Mouse (Mus musculus): ENCODE data around the gene Por. TPM values are rescaled to one million over a fixed set of nuclear protein-coding genes. Genes with fewer than 3 reads are reported as not detected.

Por gene
- polyA plus RNA-seq, 1 experiment from 2014 or later = 99.4 TPM

GRCm38 (mm10) chr5:135702682-135703192 is 32.9 kb downstream of the Por start:
- no peak for ATAC-seq (ENCODE audit: insufficient number of reproducible peaks, insufficient read depth, low FRiP score, low TSS enrichment)
- H3K4me3 ChIP-seq = no peak overlapping the region
- no peak overlapping the region for H3K4me2 ChIP-seq (replicated peaks)
- no peaks in the 10 kb centered on the region for H3K9me3 ChIP-seq
- H3K4me1 ChIP-seq = no peaks in the 10 kb centered on the region
- no peak overlapping the region for H3K27ac ChIP-seq
- 80% methylated on average over 15 of the region's 15 CpGs for WGBS
- peaks cover 38% of the 10 kb centered on the region for H3K36me3 ChIP-seq
- H3K9ac ChIP-seq = no peak overlapping the region
- H3K27me3 ChIP-seq = no peaks in the 10 kb centered on the region

GRCm38 (mm10) chr5:135703431-135703830 is 33.6 kb downstream of the Por start:
- H3K4me3 ChIP-seq = no peak overlapping the region
- H3K9me3 ChIP-seq = no peaks in the 10 kb centered on the region
- H3K4me2 ChIP-seq (replicated peaks) = no peak overlapping the region
- H3K27me3 ChIP-seq = no peaks in the 10 kb centered on the region
- H3K27ac ChIP-seq = no peak overlapping the region
- H3K36me3 ChIP-seq = peaks cover 40% of the 10 kb centered on the region
- H3K4me1 ChIP-seq = no peaks in the 10 kb centered on the region
- no peak for ATAC-seq (ENCODE audit: insufficient number of reproducible peaks, insufficient read depth, low FRiP score, low TSS enrichment)
- 89% methylated on average over 7 of the region's 7 CpGs for WGBS
- H3K9ac ChIP-seq = no peak overlapping the region

GRCm38 (mm10) chr5:135705383-135705782 is 35.5 kb downstream of the Por start:
- Histone ChIP-seq H3K4me1 (no peaks in the 10 kb centered on the region), H3K9me3 (no peaks in the 10 kb centered on the region)
- WGBS = 93% methylated on average over 4 of the region's 4 CpGs

GRCm38 (mm10) chr5:135707039-135707438 is 37.2 kb downstream of the Por start:
- Histone ChIP-seq H3K27me3 (no peaks in the 10 kb centered on the region), H3K4me1 (no peaks in the 10 kb centered on the region), H3K36me3 (peaks cover 22% of the 10 kb centered on the region), H3K4me2 (replicated peaks) (no peak overlapping the region), H3K4me3 (no peak overlapping the region), H3K9ac (no peak overlapping the region), H3K27ac (no peak overlapping the region), H3K9me3 (no peaks in the 10 kb centered on the region)
- ATAC-seq (ENCODE audit: insufficient number of reproducible peaks, insufficient read depth, low FRiP score, low TSS enrichment) = no peak
- 93% methylated on average over 13 of the region's 13 CpGs for WGBS

More at GRCm38 (mm10) chr5:135705383-135705782, 35.5 kb downstream of the Por start:
- ATAC-seq (ENCODE audit: insufficient number of reproducible peaks, insufficient read depth, low FRiP score, low TSS enrichment) = no peak
- peaks cover 36% of the 10 kb centered on the region for H3K36me3 ChIP-seq
- H3K4me2 ChIP-seq (replicated peaks) = no peak overlapping the region
- H3K4me3 ChIP-seq = no peak overlapping the region
- H3K9ac ChIP-seq = no peak overlapping the region
- H3K27me3 ChIP-seq = no peaks in the 10 kb centered on the region
- no peak overlapping the region for H3K27ac ChIP-seq

GRCm38 (mm10) chr5:135707855-135708254 is 38.0 kb downstream of the Por start:
- Histone ChIP-seq H3K4me3 (no peak overlapping the region), H3K9me3 (no peaks in the 10 kb centered on the region), H3K9ac (no peak overlapping the region), H3K4me1 (no peaks in the 10 kb centered on the region), H3K27me3 (no peaks in the 10 kb centered on the region), H3K4me2 (replicated peaks) (no peak overlapping the region), H3K27ac (no peak overlapping the region), H3K36me3 (peaks cover 22% of the 10 kb centered on the region)
- WGBS = 38% methylated on average over 1 of the region's 1 CpGs
- ATAC-seq (ENCODE audit: insufficient number of reproducible peaks, insufficient read depth, low FRiP score, low TSS enrichment) = no peak

GRCm38 (mm10) chr5:135709716-135710115 is 39.9 kb downstream of the Por start:
- no peak overlapping the region for H3K4me3 ChIP-seq
- no peak overlapping the region for H3K4me2 ChIP-seq (replicated peaks)
- WGBS = 92% methylated on average over 5 of the region's 5 CpGs
- peaks cover 7% of the 10 kb centered on the region; the same call in 1 of the 2 replicates for H3K4me1 ChIP-seq
- peaks cover 22% of the 10 kb centered on the region for H3K36me3 ChIP-seq
- H3K27ac ChIP-seq = no peak overlapping the region
- no peaks in the 10 kb centered on the region for H3K27me3 ChIP-seq
- no peaks in the 10 kb centered on the region for H3K9me3 ChIP-seq
- ATAC-seq (ENCODE audit: insufficient number of reproducible peaks, insufficient read depth, low FRiP score, low TSS enrichment) = no peak
- no peak overlapping the region for H3K9ac ChIP-seq

- Histone ChIP-seq H3K36me3 (peaks cover 26% of the 10 kb centered on the region), H3K4me2 (replicated peaks) (no peak overlapping the region), H3K4me1 (peaks cover 7% of the 10 kb centered on the region; the same call in 1 of the 2 replicates), H3K9me3 (no peaks in the 10 kb centered on the region), H3K4me3 (no peak overlapping the region), H3K27me3 (no peaks in the 10 kb centered on the region), H3K27ac (no peak overlapping the region), H3K9ac (no peak overlapping the region)
- no peak for ATAC-seq (ENCODE audit: insufficient number of reproducible peaks, insufficient read depth, low FRiP score, low TSS enrichment)
- 86% methylated on average over 7 of the region's 7 CpGs for WGBS
Measured at GRCm38 (mm10) chr5:135710599-135711214, 40.9 kb downstream of the Por start.

- no peak for ATAC-seq (ENCODE audit: insufficient number of reproducible peaks, insufficient read depth, low FRiP score, low TSS enrichment)
- no peak overlapping the region for H3K4me3 ChIP-seq
- H3K27me3 ChIP-seq = no peaks in the 10 kb centered on the region
- 92% methylated on average over 13 of the region's 13 CpGs for WGBS
- H3K9ac ChIP-seq = no peak overlapping the region
- peaks cover 7% of the 10 kb centered on the region; the same call in 1 of the 2 replicates for H3K4me1 ChIP-seq
- H3K36me3 ChIP-seq = peaks cover 34% of the 10 kb centered on the region
- H3K9me3 ChIP-seq = no peaks in the 10 kb centered on the region
- H3K4me2 ChIP-seq (replicated peaks) = no peak overlapping the region
- H3K27ac ChIP-seq = no peak overlapping the region
Measured at GRCm38 (mm10) chr5:135711582-135712355, 41.9 kb downstream of the Por start.

- Histone ChIP-seq H3K4me2 (replicated peaks) (no peak overlapping the region), H3K27ac (no peak overlapping the region), H3K4me3 (no peak overlapping the region), H3K36me3 (peaks cover 34% of the 10 kb centered on the region), H3K9ac (no peak overlapping the region), H3K9me3 (no peaks in the 10 kb centered on the region), H3K4me1 (peaks cover 7% of the 10 kb centered on the region; the same call in 1 of the 2 replicates), H3K27me3 (no peaks in the 10 kb centered on the region)
- WGBS = 76% methylated on average over 4 of the region's 4 CpGs
- ATAC-seq (ENCODE audit: insufficient number of reproducible peaks, insufficient read depth, low FRiP score, low TSS enrichment) = no peak
Measured at GRCm38 (mm10) chr5:135712803-135713202, 43.0 kb downstream of the Por start.

GRCm38 (mm10) chr5:135713441-135714218 is 43.8 kb downstream of the Por start:
- no peaks in the 10 kb centered on the region for H3K27me3 ChIP-seq
- H3K4me3 ChIP-seq = no peak overlapping the region
- no peaks in the 10 kb centered on the region for H3K9me3 ChIP-seq
- H3K27ac ChIP-seq = no peak overlapping the region
- no peak for ATAC-seq (ENCODE audit: insufficient number of reproducible peaks, insufficient read depth, low FRiP score, low TSS enrichment)
- peaks cover 34% of the 10 kb centered on the region for H3K36me3 ChIP-seq
- H3K4me1 ChIP-seq = peaks cover 7% of the 10 kb centered on the region; the same call in 1 of the 2 replicates
- H3K4me2 ChIP-seq (replicated peaks) = no peak overlapping the region
- WGBS = 76% methylated on average over 16 of the region's 16 CpGs
- H3K9ac ChIP-seq = no peak overlapping the region

GRCm38 (mm10) chr5:135715624-135716023 is 45.8 kb downstream of the Por start:
- peaks cover 7% of the 10 kb centered on the region; the same call in 1 of the 2 replicates for H3K4me1 ChIP-seq
- no peak overlapping the region for H3K27ac ChIP-seq
- no peak for ATAC-seq (ENCODE audit: insufficient number of reproducible peaks, insufficient read depth, low FRiP score, low TSS enrichment)
- no peak overlapping the region for H3K9ac ChIP-seq
- no peaks in the 10 kb centered on the region for H3K9me3 ChIP-seq
- H3K4me3 ChIP-seq = no peak overlapping the region
- 49% methylated on average over 10 of the region's 10 CpGs for WGBS
- no peak overlapping the region for H3K4me2 ChIP-seq (replicated peaks)
- peaks cover 39% of the 10 kb centered on the region for H3K36me3 ChIP-seq
- H3K27me3 ChIP-seq = no peaks in the 10 kb centered on the region

Measured in embryonic facial prominence, embryonic 12.5 days (tissue).